Mouse (Mus musculus) midbrain, embryonic 15.5 days (tissue): ENCODE data around the gene Manba. TPM values are rescaled to one million over a fixed set of nuclear protein-coding genes. Genes with fewer than 3 reads are reported as not detected.

ENCODE experiments used
- ATAC-seq: fragments of 200-750 bp; cut with Nextera tagmentation; replicated peaks from 2 replicates; pipeline ENCODE4 v1.8.0; 2017; ENCODE audit warnings: moderate TSS enrichment
- H3K27ac ChIP-seq: fragments of 300-500 bp; sonication (generic); 2 replicates; pipeline ENCODE4 v1.5.1; 2015; ENCODE audit warnings: mild to moderate bottlenecking, inconsistent platforms
- H3K27me3 ChIP-seq: fragments of 300-500 bp; sonication (generic); replicated peaks from 2 replicates; pipeline ENCODE4 v1.6.1; 2015; ENCODE audit warnings: inconsistent platforms
- H3K36me3 ChIP-seq: fragments of 300-500 bp; sonication (generic); replicated peaks from 2 replicates; pipeline ENCODE4 v1.6.1; 2015; ENCODE audit warnings: inconsistent platforms
- H3K4me1 ChIP-seq: fragments of 300-500 bp; sonication (generic); 2 replicates; pipeline ENCODE4 v1.6.1; 2015; ENCODE audit warnings: inconsistent platforms
- H3K4me2 ChIP-seq: fragments of 300-500 bp; sonication (generic); 2 replicates; pipeline ENCODE4 v1.6.1; 2015; ENCODE audit warnings: inconsistent platforms, mild to moderate bottlenecking, moderate library complexity
- H3K4me3 ChIP-seq: fragments of 300-500 bp; sonication (generic); 2 replicates; pipeline ENCODE4 v1.5.1; 2015; ENCODE audit warnings: mild to moderate bottlenecking, inconsistent platforms
- H3K9ac ChIP-seq: fragments of 300-500 bp; sonication (generic); 2 replicates; pipeline ENCODE4 v1.6.1; 2015; ENCODE audit warnings: mild to moderate bottlenecking, inconsistent platforms
- H3K9me3 ChIP-seq: fragments of 300-500 bp; sonication (generic); 2 replicates; pipeline ENCODE4 v1.6.1; 2016; ENCODE audit warnings: inconsistent platforms
- WGBS: fragments of 180-500 bp; shearing (Covaris S2); methylation state at CpG from one replicate; pipeline ENCODE4 v1.1.7; 2015; ENCODE audit warnings: mixed read lengths; 5-methylcytosine and 5-hydroxymethylcytosine counted together
- polyA plus RNA-seq: library from polyadenylated mRNA; unstranded; fragments of >200 nt; fragmentation: Nextera tagmentation; extraction: Ambion mirVana; gene quantifications from 2 replicates; pipeline ENCODE4 v1.2.1, GENCODE M21; 2015

Manba gene
- polyA plus RNA-seq, 1 experiment from 2014 or later, result 8.5 TPM

GRCm38 (mm10) chr3:135547298-135547697 lies 61.9 kb downstream of the Manba start:
- Histone ChIP-seq H3K36me3 (no peaks in the 10 kb centered on the region), H3K9me3 (no peaks in the 10 kb centered on the region), H3K27ac (no peak overlapping the region), H3K27me3 (no peaks in the 10 kb centered on the region), H3K4me1 (no peaks in the 10 kb centered on the region), H3K4me3 (no peak overlapping the region), H3K4me2 (no peak overlapping the region), H3K9ac (no peak overlapping the region)
- 59% methylated on average over 8 of the region's 8 CpGs for WGBS
- no peak for ATAC-seq

- Histone ChIP-seq H3K4me2 (no peak overlapping the region), H3K9ac (no peak overlapping the region), H3K4me3 (no peak overlapping the region), H3K4me1 (no peaks in the 10 kb centered on the region), H3K36me3 (no peaks in the 10 kb centered on the region), H3K9me3 (no peaks in the 10 kb centered on the region), H3K27me3 (no peaks in the 10 kb centered on the region), H3K27ac (no peak overlapping the region)
- no peak for ATAC-seq
- 70% methylated on average over 5 of the region's 5 CpGs for WGBS
These were observed 67.5 kb downstream of the Manba start for GRCm38 (mm10) chr3:135552874-135553273.

DNA sequence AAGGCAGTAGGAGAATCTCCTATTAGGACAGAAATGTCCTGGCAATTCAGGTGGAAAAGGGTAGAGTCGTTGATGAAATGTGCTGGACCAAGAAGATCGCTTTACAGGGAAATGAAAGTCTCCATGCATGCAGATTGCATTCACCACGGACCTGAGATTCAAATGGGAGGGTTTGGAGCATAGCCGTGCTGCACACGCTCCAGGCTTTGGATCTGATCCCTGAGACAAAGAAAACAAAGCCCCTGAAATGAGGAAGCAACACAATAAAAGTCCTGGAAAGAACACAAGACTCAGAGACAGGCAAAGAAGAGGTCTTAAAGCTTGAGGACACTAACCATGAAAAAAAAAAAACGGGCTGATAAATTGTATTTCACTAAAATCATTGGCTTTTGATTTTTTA lies 69.8 kb downstream of the Manba start:
- WGBS, result 44% methylated on average over 6 of the region's 6 CpGs
- no peak for ATAC-seq
- H3K36me3 ChIP-seq, result no peaks in the 10 kb centered on the region
- H3K4me2 ChIP-seq, result no peak overlapping the region
- no peaks in the 10 kb centered on the region for H3K9me3 ChIP-seq
- H3K9ac ChIP-seq, result no peak overlapping the region
- no peak overlapping the region for H3K4me3 ChIP-seq
- H3K27ac ChIP-seq, result no peak overlapping the region
- no peaks in the 10 kb centered on the region for H3K4me1 ChIP-seq
- no peaks in the 10 kb centered on the region for H3K27me3 ChIP-seq

GRCm38 (mm10) chr3:135556052-135556587 lies 70.7 kb downstream of the Manba start:
- H3K9me3 ChIP-seq, result no peaks in the 10 kb centered on the region
- no peak overlapping the region for H3K4me2 ChIP-seq
- no peak overlapping the region for H3K27ac ChIP-seq
- H3K4me3 ChIP-seq, result no peak overlapping the region
- no peaks in the 10 kb centered on the region for H3K36me3 ChIP-seq
- no peaks in the 10 kb centered on the region for H3K4me1 ChIP-seq
- H3K27me3 ChIP-seq, result no peaks in the 10 kb centered on the region
- H3K9ac ChIP-seq, result no peak overlapping the region
- ATAC-seq, result no peak
- 81% methylated on average over 7 of the region's 7 CpGs for WGBS

GRCm38 (mm10) chr3:135556851-135557662 lies 71.6 kb downstream of the Manba start:
- WGBS, result 76% methylated on average over 12 of the region's 12 CpGs
- H3K4me2 ChIP-seq, result no peak overlapping the region
- no peaks in the 10 kb centered on the region for H3K27me3 ChIP-seq
- no peaks in the 10 kb centered on the region for H3K4me1 ChIP-seq
- no peaks in the 10 kb centered on the region for H3K36me3 ChIP-seq
- no peak for ATAC-seq
- H3K4me3 ChIP-seq, result no peak overlapping the region
- H3K9me3 ChIP-seq, result no peaks in the 10 kb centered on the region
- H3K9ac ChIP-seq, result no peak overlapping the region
- no peak overlapping the region for H3K27ac ChIP-seq

GRCm38 (mm10) chr3:135562036-135562435 lies 76.6 kb downstream of the Manba start:
- no peak overlapping the region for H3K9ac ChIP-seq
- H3K27me3 ChIP-seq, result no peaks in the 10 kb centered on the region
- no peak overlapping the region for H3K27ac ChIP-seq
- no peak for ATAC-seq
- no peaks in the 10 kb centered on the region for H3K9me3 ChIP-seq
- no peak overlapping the region for H3K4me2 ChIP-seq
- H3K4me1 ChIP-seq, result no peaks in the 10 kb centered on the region
- H3K36me3 ChIP-seq, result no peaks in the 10 kb centered on the region
- 84% methylated on average over 7 of the region's 7 CpGs for WGBS
- no peak overlapping the region for H3K4me3 ChIP-seq

DNA sequence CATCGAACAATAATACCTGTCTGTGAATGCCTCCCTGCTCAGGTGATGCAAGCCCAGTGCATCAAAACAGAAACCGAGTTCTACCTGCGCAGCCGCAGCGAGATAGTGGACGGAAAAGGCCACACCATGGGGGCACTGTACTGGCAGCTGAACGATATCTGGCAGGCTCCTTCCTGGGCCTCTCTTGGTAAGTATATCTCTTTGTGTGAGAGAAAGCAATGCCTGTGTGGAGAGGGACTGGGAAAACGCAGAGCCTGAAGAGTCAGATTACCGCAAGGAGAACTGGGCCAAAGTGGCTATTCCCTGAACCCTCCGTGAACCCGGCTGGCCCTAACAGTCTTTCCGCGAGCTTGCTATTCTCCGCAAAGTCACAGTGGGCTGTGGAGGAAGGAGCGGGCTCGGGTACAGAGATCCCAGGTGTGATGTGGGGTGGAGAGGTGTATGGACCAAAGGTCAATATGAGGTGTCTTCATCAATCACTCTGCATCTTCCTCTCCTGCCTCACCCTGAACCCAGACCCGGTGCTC lies 77.8 kb downstream of the Manba start:
- no peak overlapping the region for H3K4me2 ChIP-seq
- H3K27ac ChIP-seq, result no peak overlapping the region
- no peaks in the 10 kb centered on the region for H3K36me3 ChIP-seq
- no peak for ATAC-seq
- no peak overlapping the region for H3K4me3 ChIP-seq
- no peaks in the 10 kb centered on the region for H3K9me3 ChIP-seq
- H3K4me1 ChIP-seq, result no peaks in the 10 kb centered on the region
- WGBS, result 92% methylated on average over 17 of the region's 17 CpGs
- no peak overlapping the region for H3K9ac ChIP-seq
- H3K27me3 ChIP-seq, result no peaks in the 10 kb centered on the region

GRCm38 (mm10) chr3:135564706-135565105 lies 79.3 kb downstream of the Manba start:
- ATAC-seq, result no peak
- Histone ChIP-seq H3K36me3 (no peaks in the 10 kb centered on the region), H3K9ac (no peak overlapping the region), H3K4me2 (no peak overlapping the region), H3K4me3 (no peak overlapping the region), H3K4me1 (no peaks in the 10 kb centered on the region), H3K9me3 (no peaks in the 10 kb centered on the region), H3K27ac (no peak overlapping the region), H3K27me3 (no peaks in the 10 kb centered on the region)
- WGBS, result 90% methylated on average over 9 of the region's 9 CpGs

DNA sequence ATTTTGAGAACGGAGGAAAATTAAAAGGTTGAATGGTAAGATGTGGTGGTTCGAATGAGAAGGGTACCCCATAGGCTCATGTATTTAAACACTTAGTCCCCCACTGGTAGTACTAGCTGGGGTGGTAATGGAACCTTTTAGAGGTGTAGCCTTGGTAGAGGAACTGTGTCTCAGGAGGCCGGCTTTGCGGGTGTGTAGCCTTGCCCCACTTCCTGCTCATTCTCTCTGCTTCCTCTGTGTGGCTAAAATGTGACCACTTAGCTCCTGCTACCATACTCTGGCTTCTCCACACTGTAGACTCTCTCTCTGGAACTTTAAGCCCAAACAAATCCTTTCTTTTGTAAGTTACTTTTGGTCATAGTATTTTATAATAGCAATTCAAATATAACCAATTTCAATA lies 79.9 kb downstream of the Manba start:
- no peak overlapping the region for H3K4me2 ChIP-seq
- H3K27ac ChIP-seq, result no peak overlapping the region
- no peak overlapping the region for H3K9ac ChIP-seq
- no peak for ATAC-seq
- H3K27me3 ChIP-seq, result no peaks in the 10 kb centered on the region
- H3K36me3 ChIP-seq, result no peaks in the 10 kb centered on the region
- no peaks in the 10 kb centered on the region for H3K4me1 ChIP-seq
- WGBS, result 86% methylated on average over 4 of the region's 4 CpGs
- H3K4me3 ChIP-seq, result no peak overlapping the region
- no peaks in the 10 kb centered on the region for H3K9me3 ChIP-seq

- Histone ChIP-seq H3K27me3 (no peaks in the 10 kb centered on the region), H3K27ac (no peak overlapping the region), H3K9me3 (no peaks in the 10 kb centered on the region), H3K36me3 (no peaks in the 10 kb centered on the region), H3K4me3 (no peak overlapping the region), H3K9ac (no peak overlapping the region), H3K4me1 (no peaks in the 10 kb centered on the region), H3K4me2 (no peak overlapping the region)
- 79% methylated on average over 6 of the region's 6 CpGs for WGBS
- no peak for ATAC-seq
These were observed 82.5 kb downstream of the Manba start for GRCm38 (mm10) chr3:135567888-135568287.

DNA sequence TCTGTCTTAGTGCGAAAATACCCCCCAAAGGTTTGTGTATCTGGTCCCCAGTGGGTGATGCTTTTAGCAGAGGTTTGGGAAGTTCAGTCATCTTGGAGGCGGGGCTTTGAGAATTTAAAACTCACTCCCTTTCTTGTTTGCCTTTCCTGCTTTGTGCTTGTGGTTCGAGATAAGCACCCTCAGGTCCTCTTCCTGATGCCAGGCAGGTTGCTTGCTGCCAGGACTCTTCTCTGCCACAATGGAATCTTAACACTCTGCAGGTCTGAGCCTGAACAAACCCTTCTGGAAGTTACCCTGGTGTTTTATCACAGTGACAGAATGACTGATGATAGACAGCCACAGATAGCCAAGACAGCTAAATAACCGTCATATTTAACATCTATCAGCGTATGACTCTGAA lies 83.2 kb downstream of the Manba start:
- H3K27me3 ChIP-seq, result no peaks in the 10 kb centered on the region

GRCm38 (mm10) chr3:135571540-135571939 lies 86.1 kb downstream of the Manba start:
- Histone ChIP-seq H3K9ac (no peak overlapping the region), H3K4me1 (no peaks in the 10 kb centered on the region), H3K27ac (no peak overlapping the region), H3K4me3 (no peak overlapping the region), H3K4me2 (no peak overlapping the region), H3K9me3 (no peaks in the 10 kb centered on the region), H3K36me3 (no peaks in the 10 kb centered on the region), H3K27me3 (no peaks in the 10 kb centered on the region)
- WGBS, result 73% methylated on average over 13 of the region's 13 CpGs
- ATAC-seq, result no peak

More for the DNA sequence above, 83.2 kb downstream of the Manba start:
- Histone ChIP-seq H3K9me3 (no peaks in the 10 kb centered on the region), H3K4me1 (no peaks in the 10 kb centered on the region), H3K4me2 (no peak overlapping the region), H3K9ac (no peak overlapping the region), H3K36me3 (no peaks in the 10 kb centered on the region), H3K27ac (no peak overlapping the region), H3K4me3 (no peak overlapping the region)
- WGBS, result 85% methylated on average over 5 of the region's 5 CpGs
- ATAC-seq, result no peak

DNA sequence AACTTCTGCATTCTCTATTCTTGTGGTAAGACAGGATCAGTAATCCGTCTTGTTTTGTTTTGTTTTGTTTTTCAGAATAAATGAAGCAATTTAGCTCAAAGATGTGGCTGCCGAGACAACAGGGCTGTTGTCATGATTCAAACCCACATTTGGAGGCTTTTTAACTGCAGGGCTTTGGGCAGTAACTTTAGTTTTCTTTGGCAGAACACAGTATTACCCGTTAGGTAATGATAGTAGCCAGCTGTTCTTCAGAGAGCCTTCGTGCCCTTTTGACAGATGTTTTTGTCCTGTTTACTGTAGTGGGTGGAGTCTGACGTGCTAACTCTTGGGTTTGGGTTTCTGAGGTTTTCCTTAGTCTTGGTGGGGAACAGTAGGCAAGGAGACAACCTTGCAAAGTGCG lies 87.6 kb downstream of the Manba start:
- no peaks in the 10 kb centered on the region for H3K36me3 ChIP-seq
- H3K27me3 ChIP-seq, result no peaks in the 10 kb centered on the region
- no peaks in the 10 kb centered on the region for H3K4me1 ChIP-seq
- no peak overlapping the region for H3K27ac ChIP-seq
- no peak for ATAC-seq
- no peaks in the 10 kb centered on the region for H3K9me3 ChIP-seq
- no peak overlapping the region for H3K4me3 ChIP-seq
- 78% methylated on average over 6 of the region's 6 CpGs for WGBS
- H3K4me2 ChIP-seq, result no peak overlapping the region
- no peak overlapping the region for H3K9ac ChIP-seq
